Mouse (Mus musculus) heart, postnatal 14 days (tissue): ENCODE measurements at regions not wholly inside any gene's neighbourhood (a gene's known extent, or its start where the extent isn't known, plus 50 kb on each side); places are given as distances from the start of the nearest gene placed in this dataset.

Experiments
- DNase-seq, 2 experiments: peaks; one replicate each; pipeline ENCODE4 v3.0.0; 2021 to 2022
- intact Hi-C: fragments of 180-260 bp; cut with DNase I; formaldehyde crosslinking; loops from one replicate; pipeline ENCODE4 v1.15.1; 2025

GRCm38 (mm10) chr13:15802043-15802795, 209.4 kb upstream of the Inhba start:
- peak; percentile 20 to 40 for DNase-seq
- intact Hi-C loops = no loop called here

- no peak for DNase-seq
- intact Hi-C loops = no loop called here
These were observed 207.7 kb upstream of the Inhba start for GRCm38 (mm10) chr13:15803965-15804364.

- intact Hi-C loops = no loop called here
- DNase-seq = no peak
These were observed 204.7 kb upstream of the Inhba start for GRCm38 (mm10) chr13:15806925-15807324.

- intact Hi-C loops = no loop called here
- no peak for DNase-seq
These were observed 189.3 kb upstream of the Inhba start for GRCm38 (mm10) chr13:15822261-15822850.

GRCm38 (mm10) chr13:15845806-15846205, 165.8 kb upstream of the Inhba start:
- intact Hi-C loops = no loop called here
- no peak for DNase-seq

GRCm38 (mm10) chr13:15848017-15848416, 163.6 kb upstream of the Inhba start:
- intact Hi-C loops = no loop called here
- no peak for DNase-seq

GRCm38 (mm10) chr13:15849129-15849528, 162.5 kb upstream of the Inhba start:
- no peak for DNase-seq
- intact Hi-C loops = no loop called here

- intact Hi-C loops = no loop called here
- DNase-seq = no peak
These were observed 161.3 kb upstream of the Inhba start for GRCm38 (mm10) chr13:15850358-15850757.

- no peak for DNase-seq
- intact Hi-C loops = no loop called here
These were observed 158.6 kb upstream of the Inhba start for GRCm38 (mm10) chr13:15853022-15853566.

- intact Hi-C loops = no loop called here
- DNase-seq = no peak
These were observed 148.7 kb upstream of the Inhba start for GRCm38 (mm10) chr13:15862941-15863340.

GRCm38 (mm10) chr13:15863344-15863743, 148.3 kb upstream of the Inhba start:
- intact Hi-C loops = no loop called here
- DNase-seq = no peak

GRCm38 (mm10) chr13:15867046-15867561, 144.5 kb upstream of the Inhba start:
- no peak for DNase-seq

GRCm38 (mm10) chr13:15877606-15878005, 134.0 kb upstream of the Inhba start:
- intact Hi-C loops = no loop called here
- no peak for DNase-seq

More at GRCm38 (mm10) chr13:15867046-15867561, 144.5 kb upstream of the Inhba start:
- intact Hi-C loops = no loop called here

- intact Hi-C loops = no loop called here
- DNase-seq = no peak
These were observed 132.1 kb upstream of the Inhba start for GRCm38 (mm10) chr13:15879576-15879975.

GRCm38 (mm10) chr13:15890794-15891193, 120.9 kb upstream of the Inhba start:
- no peak for DNase-seq
- intact Hi-C loops = no loop called here

- intact Hi-C loops = no loop called here
- no peak for DNase-seq
These were observed 120.2 kb upstream of the Inhba start for GRCm38 (mm10) chr13:15891403-15891802.

GRCm38 (mm10) chr13:15898201-15898600, 113.5 kb upstream of the Inhba start:
- DNase-seq = no peak
- intact Hi-C loops = no loop called here

- intact Hi-C loops = no loop called here
- DNase-seq = no peak
These were observed 109.7 kb upstream of the Inhba start for GRCm38 (mm10) chr13:15901710-15902675.

- no peak for DNase-seq
- intact Hi-C loops = no loop called here
These were observed 103.8 kb upstream of the Inhba start for GRCm38 (mm10) chr13:15907806-15908205.

GRCm38 (mm10) chr13:15910578-15910977, 101.1 kb upstream of the Inhba start:
- DNase-seq = no peak
- intact Hi-C loops = no loop called here

GRCm38 (mm10) chr13:15911263-15911662, 100.4 kb upstream of the Inhba start:
- intact Hi-C loops = no loop called here
- no peak for DNase-seq
